Mouse (Mus musculus) adrenal gland, postnatal 10 days (tissue): ENCODE results near the gene Zfp874a. TPM values are rescaled to one million over a fixed set of nuclear protein-coding genes. Genes with fewer than 3 reads are reported as not detected.
A peak's percentile ranks its signal among the peaks of the same experiment; 100 is the strongest.
"Not testable (repeated sequence)": the region's sequence is repeated elsewhere in the genome, so short reads cannot be mapped to it uniquely, and the experiment has no call there.

Experiments
- DNase-seq: peaks from one replicate; pipeline ENCODE4 v3.0.0; 2021; ENCODE audit warnings: mixed read lengths
- total RNA-seq, 2 experiments: library from RNA; stranded (reverse); gene quantifications; 2 replicates each; pipeline ENCODE4 v1.2.3; 2021

Gene Zfp874a
- total RNA-seq, 2 experiments from 2014 or later: 11.1 to 13.2 TPM

DNA sequence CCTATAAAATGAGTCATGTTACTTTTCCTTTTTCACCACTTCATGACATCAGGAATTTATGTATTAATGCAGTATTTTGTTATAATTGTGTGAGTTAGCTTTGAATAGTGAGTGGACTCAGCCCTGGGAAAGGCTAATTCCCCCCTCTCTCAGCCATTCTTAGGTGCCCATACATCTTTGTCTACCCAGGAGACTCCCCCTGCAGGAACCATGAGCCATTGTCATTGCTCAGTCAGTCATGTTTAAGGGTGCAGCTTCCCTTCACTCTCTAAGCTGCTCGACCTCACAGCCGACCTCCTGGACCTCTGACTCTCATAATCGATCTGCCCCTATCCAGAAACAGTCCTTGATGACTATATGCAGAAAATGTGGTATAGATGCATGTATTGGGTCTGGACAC lies 75.2 kb downstream of the Zfp874a start:
- DNase-seq: not testable (repeated sequence)

DNA sequence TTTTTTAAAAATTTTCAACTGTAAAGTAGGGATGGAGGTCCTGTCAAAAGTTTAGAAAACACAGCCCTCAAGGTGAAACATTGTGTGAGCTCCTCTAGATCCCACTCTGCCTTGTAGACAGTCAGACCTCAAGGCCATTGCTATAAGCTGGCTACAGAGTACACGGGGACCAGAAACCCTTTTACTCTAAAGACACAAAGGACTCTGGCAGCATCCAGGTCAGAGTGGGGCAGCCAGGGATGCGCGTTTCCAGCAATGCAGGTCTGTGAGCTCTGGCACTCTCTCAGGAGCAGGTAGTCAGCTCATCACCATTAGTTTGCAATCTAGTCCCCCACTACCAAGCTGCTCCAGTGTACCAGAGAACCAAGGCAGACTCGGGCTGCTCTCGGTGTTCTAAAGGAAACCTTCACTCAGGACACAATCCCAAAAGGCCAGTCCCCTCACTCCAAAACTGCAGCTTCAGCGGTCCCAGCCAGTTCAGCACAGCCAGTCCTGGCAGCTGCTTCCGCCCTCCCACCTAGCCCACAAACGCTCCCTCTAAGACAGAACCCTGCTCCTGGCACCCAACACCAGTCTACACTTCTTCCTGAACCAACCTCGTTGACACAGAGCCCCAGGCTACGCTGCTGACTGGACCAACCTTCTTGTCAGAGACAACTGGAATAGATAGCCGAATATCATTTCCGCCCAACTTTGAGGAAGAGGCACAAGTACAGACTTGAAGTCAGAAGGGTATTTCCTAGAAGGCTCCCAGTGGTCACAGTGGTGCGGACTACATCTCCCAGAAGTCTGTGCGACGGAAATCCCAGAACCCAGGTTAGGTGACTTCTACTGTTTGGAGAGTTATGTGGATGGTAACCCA lies 76.1 kb downstream of the Zfp874a start, which contains the start of the genes Gm28041 and Zfp456:
Gm28041 (minus strand) TSS at position 684 of the 862 bp plus-strand sequence.
Zfp456 (minus strand) TSS at position 761 of the 862 bp plus-strand sequence.
- DNase-seq: peak; percentile 78

Other genes starting within 250 kb of the Zfp874a start
- 1 to 10 TPM; 2.5 to 4.9 TPM for gene Zfp458, start 173.2 kb downstream of the Zfp874a start, total RNA-seq
- 1 to 10 TPM; 2.2 to 4.7 TPM for gene Zfp457, start 145.1 kb downstream of the Zfp874a start, total RNA-seq
- gene Zfp595, start 119.1 kb downstream of the Zfp874a start, total RNA-seq: 1 to 10 TPM; 3.5 to 5.1 TPM
- 1 to 10 TPM in 1 of 2 experiments, not detected in 1; 1.9 TPM for gene Gm28044, start 91.1 kb downstream of the Zfp874a start, total RNA-seq
- gene Zfp953, start 91.0 kb downstream of the Zfp874a start, total RNA-seq: 1 to 10 TPM; 2.6 to 2.7 TPM
- 1 to 10 TPM in 1 of 2 experiments, not detected in 1; 1.7 TPM for gene Gm28041, start 75.9 kb downstream of the Zfp874a start, total RNA-seq
- gene Zfp456, start 75.8 kb downstream of the Zfp874a start, total RNA-seq: 1 to 10 TPM; 1.7 to 1.9 TPM
- gene Zfp429, start 51.8 kb downstream of the Zfp874a start, total RNA-seq: 1 to 10 TPM; 4.3 to 4.4 TPM
- gene Zfp459, start 30.2 kb downstream of the Zfp874a start, total RNA-seq: 1 to 10 TPM in 1 of 2 experiments, under 1 TPM in 1; 0.54 to 1.5 TPM
- 10 to 100 TPM; 11.7 to 14.2 TPM for gene Zfp874b, start 32.6 kb upstream of the Zfp874a start, total RNA-seq
- 1 to 10 TPM; 6.0 to 8.1 TPM for gene Zfp58, start 48.9 kb upstream of the Zfp874a start, total RNA-seq
- not detected for gene Gm26965, start 74.5 kb upstream of the Zfp874a start, total RNA-seq
- gene Zfp87, start 74.6 kb upstream of the Zfp874a start, total RNA-seq: 10 to 100 TPM; 19.5 to 21.5 TPM
- gene Zfp748, start 102.2 kb upstream of the Zfp874a start, total RNA-seq: 1 to 10 TPM; 8.0 to 8.5 TPM
- 1 to 10 TPM; 7.3 to 8.7 TPM for gene Zfp729b, start 158.1 kb upstream of the Zfp874a start, total RNA-seq
- not detected for gene Gm49345, start 186.1 kb upstream of the Zfp874a start, total RNA-seq
- gene Zfp729a, start 186.2 kb upstream of the Zfp874a start, total RNA-seq: 1 to 10 TPM; 4.3 to 7.2 TPM
- 10 to 100 TPM in 1 of 2 experiments, 1 to 10 TPM in 1; 8.5 to 12.7 TPM for gene Zfp738, start 235.4 kb upstream of the Zfp874a start, total RNA-seq